12 mouse cellular contexts compared by ENCODE assay signal in genomic region chr5:112281676-112282075, GRCm38 (mm10). TPM values are rescaled to one million over a fixed set of nuclear protein-coding genes. Genes with fewer than 3 reads are reported as not detected.
DNase-seq lines count a peak whose midpoint lies in the region; ATAC-seq and TF ChIP-seq lines count a peak whose summit lies in the region.
"Had no signal": no experiment of that assay in that cellular context is flagged by ENCODE, and none has a peak within 500 bp of the region (broad histone marks: within the 10 kb centered on the region; RNA-seq: fewer than 3 reads in every experiment).

No protein-coding gene starts in this region.

- DNase-seq in kidney, postnatal 4 days = no peak
- no peak for DNase-seq in spleen, adult 2 months (ENCODE audit: low read depth in 1 of 2, low spot score in 2 of 2)
- no peak for DNase-seq in spleen, postnatal 4 days (ENCODE audit: low spot score in 2 of 2)
- DNase-seq in layer of hippocampus, adult 9-10 months (ENCODE audit: low spot score) = no peak
- DNase-seq in thymus, postnatal 0 days (ENCODE audit: low spot score) = no peak
- DNase-seq: cerebellum, adult 9-11 months; gastrocnemius, postnatal 14 days; left cerebral cortex, postnatal 4 days; midbrain, embryonic 14.5 days; spleen, adult 18-20 months had no signal

- H3K4me3 ChIP-seq in kidney, embryonic 15.5 days (replicated peaks) = no peak overlapping the region
- no peak overlapping the region for H3K4me3 ChIP-seq in spleen, adult 2 months (ENCODE audit: extremely low read depth, insufficient read depth, insufficient read length)

- H3K9ac ChIP-seq in kidney, embryonic 15.5 days = no peak overlapping the region

- no peaks in the 10 kb centered on the region for H3K9me3 ChIP-seq in kidney, embryonic 15.5 days (replicated peaks)

- 82% methylated on average over 4 of the region's 4 CpGs for WGBS in kidney, embryonic 15.5 days
- WGBS in spleen, adult 2 months = 64% methylated on average over 4 of the region's 4 CpGs

- peak overlapping the region; percentile 61 for H3K27ac ChIP-seq in kidney, embryonic 15.5 days
- H3K27ac ChIP-seq in spleen, adult 2 months (ENCODE audit: insufficient read depth, low read length) = peak overlapping the region; percentile 34; the same call in 1 of the 2 replicates

- TF ChIP-seq POLR2A in spleen, adult 2 months (IDR thresholded peaks at IDR 0.05; ENCODE audit: low read depth, low read length) = no peak

- peaks cover 85% of the 10 kb centered on the region for H3K4me1 ChIP-seq in kidney, embryonic 15.5 days
- peaks cover 60% of the 10 kb centered on the region for H3K4me1 ChIP-seq in spleen, adult 2 months (ENCODE audit: control insufficient read depth, insufficient read depth, insufficient read length)

- H3K4me2 ChIP-seq in kidney, embryonic 15.5 days = no peak overlapping the region

- no peaks in the 10 kb centered on the region for H3K27me3 ChIP-seq in kidney, embryonic 15.5 days
- H3K27me3 ChIP-seq in spleen, adult 2 months (ENCODE audit: control insufficient read depth, insufficient read depth, low read length) = no peaks in the 10 kb centered on the region

- no peak for ATAC-seq in kidney, embryonic 15.5 days (replicated peaks; ENCODE audit: low FRiP score)
- ATAC-seq in granulocyte monocyte progenitor cell, adult 5-6 weeks (replicated peaks; ENCODE audit: poor library complexity, severe bottlenecking) = peak; percentile 46

- H3K36me3 ChIP-seq in kidney, embryonic 15.5 days = 0 out of 2 replicates have a peak, but pooled peaks cover 3% of the 10 kb centered on the region
- H3K36me3 ChIP-seq in spleen, adult 2 months (ENCODE audit: control insufficient read depth, insufficient read depth, low read length) = no peaks in the 10 kb centered on the region

- no peak for TF ChIP-seq CTCF in spleen, adult 2 months (IDR thresholded peaks at IDR 0.05; ENCODE audit: extremely low read depth, insufficient read depth, insufficient read length, insufficient replicate concordance)

RNA-seq across cellular contexts. Expression of gene Tpst2, which starts 5.2 kb away (rescaled TPM):
- 53.4 and 60.0 TPM in 2 replicates for polyA plus RNA-seq in kidney, embryonic 15.5 days (2015; fragmentation: Nextera tagmentation; extraction: Ambion mirVana)
- 102 and 108 TPM in 2 replicates for polyA plus RNA-seq in spleen, adult 2 months (2012; rRNA removed)
- 28.7 and 43.9 TPM in 2 replicates for total RNA-seq in granulocyte monocyte progenitor cell, adult 5-6 weeks (2014; fragmentation: Nextera tagmentation)
- total RNA-seq in granulocyte monocyte progenitor cell, adult 5-6 weeks (2017) = 25.3 and 36.5 TPM in 2 replicates
- polyA plus RNA-seq in thymus, postnatal 0 days (2015; fragmentation: Nextera tagmentation; extraction: Ambion mirVana) = 44.6 and 45.3 TPM in 2 replicates

RNA-seq across cellular contexts. Expression of gene Crybb1, which starts 26.1 kb away (rescaled TPM):
- 2.1 and 2.4 TPM in 2 replicates for polyA plus RNA-seq in kidney, embryonic 15.5 days (2015; fragmentation: Nextera tagmentation; extraction: Ambion mirVana)
- 0.25 and 0.46 TPM in 2 replicates for polyA plus RNA-seq in spleen, adult 2 months (2012; rRNA removed)
- total RNA-seq in granulocyte monocyte progenitor cell, adult 5-6 weeks (2014; fragmentation: Nextera tagmentation) = not detected in 2 replicates
- not detected in 2 replicates for total RNA-seq in granulocyte monocyte progenitor cell, adult 5-6 weeks (2017)
- 0.49 and 0.74 TPM in 2 replicates for polyA plus RNA-seq in thymus, postnatal 0 days (2015; fragmentation: Nextera tagmentation; extraction: Ambion mirVana)

RNA-seq across cellular contexts. Expression of gene Cryba4, which starts 29.4 kb away (rescaled TPM):
- 0.99 and 1.1 TPM in 2 replicates for polyA plus RNA-seq in kidney, embryonic 15.5 days (2015; fragmentation: Nextera tagmentation; extraction: Ambion mirVana)
- polyA plus RNA-seq in spleen, adult 2 months (2012; rRNA removed) = 1.5 and 2.6 TPM in 2 replicates
- total RNA-seq in granulocyte monocyte progenitor cell, adult 5-6 weeks (2014; fragmentation: Nextera tagmentation) = not detected in 2 replicates
- total RNA-seq in granulocyte monocyte progenitor cell, adult 5-6 weeks (2017) = 0.30 TPM in 1 of 2 replicates, not detected in the other
- 1.2 and 1.8 TPM in 2 replicates for polyA plus RNA-seq in thymus, postnatal 0 days (2015; fragmentation: Nextera tagmentation; extraction: Ambion mirVana)

RNA-seq across cellular contexts. Expression of gene Tfip11, which starts 44.5 kb away (rescaled TPM):
- polyA plus RNA-seq in kidney, embryonic 15.5 days (2015; fragmentation: Nextera tagmentation; extraction: Ambion mirVana) = 30.5 and 33.8 TPM in 2 replicates
- polyA plus RNA-seq in spleen, adult 2 months (2012; rRNA removed) = 29.8 and 36.5 TPM in 2 replicates
- 20.1 and 32.4 TPM in 2 replicates for total RNA-seq in granulocyte monocyte progenitor cell, adult 5-6 weeks (2014; fragmentation: Nextera tagmentation)
- total RNA-seq in granulocyte monocyte progenitor cell, adult 5-6 weeks (2017) = 13.6 and 16.6 TPM in 2 replicates
- 26.9 and 27.9 TPM in 2 replicates for polyA plus RNA-seq in thymus, postnatal 0 days (2015; fragmentation: Nextera tagmentation; extraction: Ambion mirVana)
